Mouse (Mus musculus) Patski (cell line): Measurements from ENCODE around the gene Pptc7. TPM values are rescaled to one million over a fixed set of nuclear protein-coding genes. Genes with fewer than 3 reads are reported as not detected.

Experiments used
- ATAC-seq: fragments of 100-300 bp; one replicate; pipeline ENCODE4 v1.8.0; 2021
- CTCF ChIA-PET: fragments of 350-600 bp; sonication (Branson Sonifier 250); formaldehyde crosslinking; loops from one replicate; lab custom pipeline; 2022; ENCODE audit warnings: inconsistent platforms; lab: Charles Lee
- POLR2A ChIA-PET: fragments of 350-600 bp; sonication (Branson Sonifier 250); formaldehyde crosslinking; loops from one replicate; lab custom pipeline; 2022; ENCODE audit warnings: antibody characterized with exemption, inconsistent platforms; lab: Charles Lee
- DNase-seq: peaks from one replicate; pipeline ENCODE4 v3.0.0-alpha.2; 2011; ENCODE audit warnings: low read depth, low spot score
- H3K27me3 ChIP-seq: fragments of 371-371 bp; one replicate; pipeline ENCODE4 v1.5.1; 2021
- CTCF ChIP-seq: fragments of 100-300 bp; IDR thresholded peaks from one replicate; pipeline ENCODE4 v1.5.1; 2021
- in situ Hi-C: fragments of 300-500 bp; cut with MboI; formaldehyde crosslinking; loops from 3 replicates; pipeline ENCODE4 v1.11.1; 2018; ENCODE audit warnings: low pct_unique_long_range_greater_than_20kb, mixed read lengths
- polyA plus RNA-seq: library from polyadenylated mRNA; unstranded; gene quantifications from one replicate; pipeline ENCODE4 v1.2.3, GENCODE M21; 2021

The Pptc7 gene
- polyA plus RNA-seq: 31.1 TPM

- H3K27me3 ChIP-seq: no peaks in the 10 kb centered on the region
- ChIA-PET CTCF (interaction anchor here (0.9 to 2.2 kb wide), 3 partner anchors 10 to 25 kb away, joined by 3 to 4 read pairs (median 3); no protein-coding TSS in a partner anchor), POLR2A (interaction anchor here (0.9 to 3.0 kb wide), 3 partner anchors 11 to 16 kb away, joined by 6 to 18 read pairs (median 6); no protein-coding TSS in a partner anchor)
- in situ Hi-C loops: loop anchor here (25.0 kb wide), 1 partner anchor 853 kb away; the partner anchor contains the start of genes Rhof and Setd1b
- TF ChIP-seq CTCF: no peak
- ATAC-seq (peak; percentile 65), DNase-seq (no peak)
Observed at GRCm38 (mm10) chr5:122284183-122285028, at the start of gene Pptc7. Gene Pptc7, plus strand, starts transcription at chr5:122284365.

DNA sequence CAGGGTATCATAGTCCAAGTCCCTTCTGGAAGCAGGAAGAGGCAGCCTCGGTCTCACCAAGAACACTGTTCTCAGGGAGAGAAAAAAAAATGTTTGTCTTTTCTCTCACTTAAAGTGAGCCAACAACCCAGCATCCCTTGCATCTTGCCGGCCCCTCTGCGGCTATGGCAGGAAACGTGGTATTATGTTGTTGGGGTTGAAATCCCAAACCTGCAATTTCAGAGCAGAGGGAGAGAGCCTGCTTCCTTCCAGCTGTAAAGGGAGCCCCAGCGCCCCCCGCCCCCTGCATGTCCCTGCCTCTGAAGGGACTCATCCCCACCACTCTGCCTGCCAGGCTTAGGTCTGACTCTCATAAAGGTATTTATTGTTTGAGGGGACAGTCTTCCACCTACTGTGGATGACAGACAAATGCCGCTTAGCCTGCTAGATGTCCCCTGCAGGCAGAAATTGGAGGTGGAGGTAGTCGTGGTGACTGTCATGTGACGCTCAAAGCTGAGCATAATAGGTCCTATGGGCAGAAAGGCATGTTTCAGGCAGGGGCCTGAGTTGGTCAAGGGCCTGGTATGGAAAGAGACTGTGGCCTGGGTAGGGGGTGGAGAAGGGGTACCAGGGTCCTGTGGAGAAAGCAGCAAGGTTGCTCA lies 48.8 kb upstream of the Pptc7 start:
- ChIA-PET POLR2A (no interaction called here), CTCF (no interaction called here)
- TF ChIP-seq CTCF: no peak
- H3K27me3 ChIP-seq: no peaks in the 10 kb centered on the region
- DNase-seq: no peak
- in situ Hi-C loops: no loop called here
- no peak for ATAC-seq

- no peak for ATAC-seq
Observed at GRCm38 (mm10) chr5:122237200-122237599, 47.0 kb upstream of the Pptc7 start.

DNA sequence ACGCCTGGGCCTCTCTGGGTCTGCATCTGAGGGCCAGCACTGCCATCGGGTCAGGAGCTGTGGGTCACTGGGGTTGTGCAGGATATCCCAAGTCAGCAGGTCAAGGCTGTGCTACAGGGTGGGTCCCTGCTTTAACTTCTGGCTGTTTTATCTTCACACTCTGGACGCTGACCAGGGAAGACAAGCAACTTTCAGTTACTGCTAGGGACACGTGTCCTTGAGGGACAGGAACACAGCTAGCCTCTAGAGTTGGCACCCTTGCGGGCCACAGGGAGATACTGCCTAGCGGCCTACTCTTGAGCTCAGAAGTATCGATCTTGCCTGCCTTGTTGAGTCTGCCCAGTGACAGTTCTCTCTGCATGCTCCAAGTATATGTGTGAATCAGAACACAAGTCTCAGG lies 44.5 kb upstream of the Pptc7 start:
- ATAC-seq (no peak), DNase-seq (no peak)
- TF ChIP-seq CTCF: no peak
- H3K27me3 ChIP-seq: no peaks in the 10 kb centered on the region
- CTCF ChIA-PET: interaction anchor here (1.6 to 2.1 kb wide), 2 partner anchors 10 to 20 kb away, joined by 4 read pairs; no protein-coding TSS in a partner anchor
- in situ Hi-C loops: no loop called here
- POLR2A ChIA-PET: no interaction called here

More at GRCm38 (mm10) chr5:122237200-122237599, 47.0 kb upstream of the Pptc7 start:
- H3K27me3 ChIP-seq: no peaks in the 10 kb centered on the region
- DNase-seq: no peak
- CTCF ChIA-PET: no interaction called here
- in situ Hi-C loops: no loop called here
- no peak for TF ChIP-seq CTCF
- POLR2A ChIA-PET: no interaction called here

DNA sequence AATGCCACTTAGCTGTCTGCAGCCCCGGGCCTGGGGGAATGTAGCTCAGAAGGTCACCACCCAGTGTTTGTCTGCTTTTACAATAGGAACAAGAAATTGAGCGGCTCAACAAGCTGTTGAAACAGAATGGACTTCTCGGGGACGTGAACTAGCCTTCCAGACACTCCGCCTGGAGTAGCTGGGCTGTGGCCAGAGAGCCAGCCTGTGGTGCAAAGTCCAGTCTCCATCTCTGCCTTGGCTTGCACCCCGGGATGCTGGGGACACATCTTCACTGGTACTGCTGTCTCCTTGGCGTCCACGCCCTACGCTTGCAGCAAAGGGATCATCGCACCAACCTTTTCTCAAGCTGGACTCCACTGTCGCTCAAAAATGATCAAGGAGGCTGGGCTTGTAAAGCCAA lies 43.6 kb upstream of the Pptc7 start:
- ChIA-PET POLR2A (interaction anchor here (0.6 to 1.1 kb wide), 2 partner anchors 9 to 18 kb away, joined by 3 to 4 read pairs; no protein-coding TSS in a partner anchor), CTCF (interaction anchor here (1.6 to 2.1 kb wide), 2 partner anchors 11 to 20 kb away, joined by 4 read pairs; no protein-coding TSS in a partner anchor)
- DNase-seq: no peak
- in situ Hi-C loops: no loop called here
- no peak for TF ChIP-seq CTCF
- no peaks in the 10 kb centered on the region for H3K27me3 ChIP-seq
- no peak for ATAC-seq

DNA sequence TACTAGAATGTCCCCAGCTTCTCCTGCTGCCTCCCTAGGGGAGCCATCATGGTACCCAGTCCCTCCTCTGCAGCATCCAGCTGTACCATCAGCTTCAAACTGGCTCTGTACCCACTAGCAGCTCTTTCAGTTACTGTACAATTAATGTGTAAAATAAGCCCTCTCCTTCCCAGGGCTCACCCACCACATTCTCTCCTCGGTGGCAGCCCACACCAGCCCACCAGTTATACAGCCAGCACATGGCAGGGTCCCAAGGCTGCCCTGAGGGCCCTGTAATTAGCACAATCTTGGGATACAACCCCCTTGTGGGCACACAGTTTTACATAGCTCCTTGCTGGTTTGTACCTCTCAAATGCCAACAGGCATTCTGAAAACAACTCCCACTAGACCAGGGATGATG lies 43.2 kb upstream of the Pptc7 start:
- TF ChIP-seq CTCF: no peak
- ATAC-seq (no peak), DNase-seq (no peak)
- CTCF ChIA-PET: interaction anchor here (2.1 kb wide), 1 partner anchor 21 kb away, joined by 4 read pairs; no protein-coding TSS in a partner anchor
- in situ Hi-C loops: no loop called here
- no peaks in the 10 kb centered on the region for H3K27me3 ChIP-seq
- POLR2A ChIA-PET: interaction anchor here (0.6 to 1.1 kb wide), 2 partner anchors 8 to 18 kb away, joined by 3 to 4 read pairs; no protein-coding TSS in a partner anchor

GRCm38 (mm10) chr5:122242521-122243123 lies 41.5 kb upstream of the Pptc7 start:
- in situ Hi-C loops: no loop called here
- ATAC-seq (no peak), DNase-seq (no peak)
- no peak for TF ChIP-seq CTCF
- ChIA-PET POLR2A (no interaction called here), CTCF (interaction anchor here (0.6 to 1.8 kb wide), 3 partner anchors 9 to 148 kb away, joined by 4 to 5 read pairs (median 4); no protein-coding TSS in a partner anchor)
- no peaks in the 10 kb centered on the region for H3K27me3 ChIP-seq

- DNase-seq (no peak), ATAC-seq (no peak)
- POLR2A ChIA-PET: no interaction called here
- H3K27me3 ChIP-seq: no peaks in the 10 kb centered on the region
- CTCF ChIA-PET: interaction anchor here (1.8 kb wide), 1 partner anchor 8 kb away, joined by 5 read pairs; no protein-coding TSS in a partner anchor
- TF ChIP-seq CTCF: no peak
- in situ Hi-C loops: no loop called here
Observed at GRCm38 (mm10) chr5:122243781-122244523, 40.2 kb upstream of the Pptc7 start.

DNA sequence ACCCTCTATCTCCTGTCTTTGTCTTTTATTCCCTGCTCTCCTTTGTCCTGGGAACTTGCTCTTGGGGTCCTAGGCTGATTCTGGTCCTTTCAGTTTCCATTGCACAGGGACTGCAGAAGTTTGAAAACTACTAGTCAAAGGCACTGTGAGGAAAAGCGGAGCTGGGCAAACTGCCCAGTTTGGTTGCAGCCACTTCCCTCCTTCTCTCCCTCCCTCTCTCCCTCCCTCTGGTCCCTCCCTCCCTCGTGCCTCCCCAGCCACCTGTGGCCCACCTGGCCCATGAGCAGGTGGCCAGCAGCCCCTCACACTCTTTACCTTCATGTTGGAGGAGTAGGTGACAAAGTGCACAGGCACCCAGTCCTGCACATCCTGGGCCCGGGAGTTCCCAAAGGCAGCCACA lies 39.0 kb upstream of the Pptc7 start:
- POLR2A ChIA-PET: no interaction called here
- in situ Hi-C loops: no loop called here
- ATAC-seq (no peak), DNase-seq (no peak)
- CTCF ChIA-PET: no interaction called here
- TF ChIP-seq CTCF: no peak
- H3K27me3 ChIP-seq: no peaks in the 10 kb centered on the region
